Mouse (Mus musculus) CD4-positive, CD25-positive, alpha-beta regulatory T cell, adult 2 months (primary cell): Measurements from ENCODE around the gene Klf12.
A peak's percentile ranks its signal among the peaks of the same experiment; 100 is the strongest.

Experiments
- DNase-seq: peaks from one replicate; pipeline ENCODE4 v3.0.0-alpha.2; 2012; ENCODE audit warnings: low read depth, low spot score

Klf12 gene

GRCm38 (mm10) chr14:100235746-100236145 lies 48.7 kb downstream of the Klf12 start:
- no peak for DNase-seq

DNA sequence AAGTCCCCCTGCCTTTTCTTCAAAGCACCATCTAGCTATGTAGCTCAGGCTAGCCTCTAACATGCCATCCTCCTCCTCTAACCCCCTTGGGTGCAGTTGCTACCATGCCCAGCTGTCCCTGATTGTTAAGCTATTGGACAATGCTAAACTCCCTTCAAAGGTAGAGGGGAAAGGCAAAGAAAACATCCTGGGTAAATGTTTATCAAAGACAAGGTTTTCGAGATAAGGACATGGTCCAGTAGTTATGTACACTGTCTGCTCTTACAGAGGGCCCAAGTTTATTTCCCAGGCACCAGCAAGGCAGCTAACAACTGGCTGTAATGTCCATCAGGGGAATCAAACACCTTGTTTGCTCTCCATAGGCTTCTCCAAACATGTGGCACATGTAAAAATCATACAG lies 53.1 kb downstream of the Klf12 start:
- no peak for DNase-seq

GRCm38 (mm10) chr14:100228120-100228519 lies 56.4 kb downstream of the Klf12 start:
- no peak for DNase-seq

GRCm38 (mm10) chr14:100227717-100228116 lies 56.8 kb downstream of the Klf12 start:
- no peak for DNase-seq

DNA sequence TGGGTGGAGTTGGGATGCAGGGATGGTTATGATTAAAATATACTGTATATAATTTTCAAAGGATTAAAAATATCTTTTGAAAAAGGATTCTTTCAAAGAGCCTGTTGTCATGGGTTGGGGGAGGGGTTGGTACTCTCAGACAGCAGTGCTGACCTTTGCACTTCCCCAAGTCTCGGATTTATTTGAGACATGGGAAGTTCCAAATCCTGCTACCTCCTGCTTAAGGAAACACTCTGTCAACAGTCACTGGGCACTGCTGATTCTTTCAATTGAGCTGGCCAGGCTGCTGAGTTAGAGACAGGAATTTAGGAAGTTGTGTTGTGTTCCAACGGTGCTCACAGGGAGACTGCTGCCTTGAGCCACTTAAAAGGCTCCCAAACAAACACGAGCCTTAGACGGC lies 60.3 kb downstream of the Klf12 start:
- no peak for DNase-seq

GRCm38 (mm10) chr14:100222260-100222659 lies 62.2 kb downstream of the Klf12 start:
- DNase-seq = no peak

- no peak for DNase-seq
Observed at GRCm38 (mm10) chr14:100215213-100215785, 69.2 kb downstream of the Klf12 start.

DNA sequence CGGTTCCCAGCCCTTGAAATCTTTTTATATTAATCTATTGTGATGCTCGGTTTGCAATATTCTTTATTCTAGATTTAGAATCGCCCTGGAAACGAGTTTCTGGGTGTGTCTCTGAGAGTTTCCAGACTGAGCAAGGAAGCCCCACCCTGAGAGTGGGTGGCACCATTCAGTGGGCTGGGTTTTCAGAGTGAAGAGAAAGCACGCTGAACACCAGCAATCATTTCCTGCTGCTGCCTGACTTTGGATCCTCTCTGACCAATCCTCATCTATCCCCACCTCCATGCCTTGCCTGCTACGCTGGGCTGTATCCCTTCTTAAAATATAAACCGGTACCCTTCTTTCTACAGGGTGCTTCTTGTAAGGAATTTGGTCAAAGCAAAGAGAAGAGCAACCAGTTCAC lies 71.4 kb downstream of the Klf12 start:
- peak; percentile 56 for DNase-seq

GRCm38 (mm10) chr14:100211826-100212117 lies 72.7 kb downstream of the Klf12 start:
- no peak for DNase-seq

DNA sequence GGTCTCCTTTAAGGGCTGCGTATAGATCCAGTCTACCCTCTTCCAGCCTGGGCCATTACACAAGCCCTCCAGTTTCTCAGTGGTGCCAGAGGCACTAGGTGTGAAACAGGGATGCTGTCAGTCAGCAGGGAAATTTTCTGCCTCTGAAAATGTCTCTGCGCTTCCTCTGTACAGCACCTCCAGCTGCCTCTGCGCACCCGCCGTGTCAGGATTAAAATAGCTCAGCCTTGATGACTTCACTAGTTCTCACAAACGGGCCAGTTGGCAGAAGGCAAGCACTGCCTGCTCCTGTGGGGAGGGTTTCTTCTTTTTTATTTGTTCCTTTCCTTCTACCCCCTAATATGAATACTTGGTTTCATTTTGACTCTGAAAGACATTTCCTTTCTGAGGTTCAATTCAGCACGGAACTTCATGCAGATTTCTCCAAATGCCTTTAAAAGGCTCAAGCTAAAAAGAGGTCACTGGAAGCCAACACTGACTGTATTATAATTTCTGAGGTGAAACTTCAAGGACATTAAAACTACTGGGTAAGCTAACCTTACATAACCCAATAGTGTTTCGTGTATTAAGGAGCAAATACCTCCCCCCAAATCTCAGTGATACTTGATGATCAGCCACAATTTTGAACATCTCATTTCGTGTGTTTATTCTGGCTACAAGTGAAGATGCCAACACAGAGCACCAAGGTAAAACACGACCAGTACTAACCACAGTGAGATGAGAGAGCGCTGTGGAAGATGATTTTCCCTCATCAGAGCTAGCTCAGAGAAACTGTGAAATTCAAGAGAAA lies 73.2 kb downstream of the Klf12 start:
- peak; percentile 62 for DNase-seq

- DNase-seq = peak; percentile 48
Observed at GRCm38 (mm10) chr14:100209814-100210419, 74.6 kb downstream of the Klf12 start.

GRCm38 (mm10) chr14:100207081-100207480 lies 77.4 kb downstream of the Klf12 start:
- DNase-seq = no peak

DNA sequence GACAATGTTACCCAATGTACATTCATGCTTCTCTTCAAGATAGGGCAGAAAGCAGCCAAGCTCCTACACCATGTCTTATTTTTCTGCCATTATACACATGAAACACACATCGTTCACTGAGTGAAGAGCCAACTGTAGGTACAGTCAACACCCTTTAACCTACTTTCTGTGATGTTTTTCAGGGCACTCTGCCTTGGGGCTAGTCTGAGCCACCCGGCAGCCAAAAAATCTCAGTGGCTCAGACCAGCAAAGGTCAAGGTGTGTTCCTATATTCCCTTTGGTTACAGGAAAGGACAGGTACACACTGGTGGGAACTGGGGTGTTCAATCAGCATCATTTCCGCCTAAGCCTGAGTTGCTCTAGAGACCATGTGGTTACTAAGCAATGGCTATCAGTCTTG lies 78.3 kb downstream of the Klf12 start:
- DNase-seq = no peak

- DNase-seq = no peak
Observed at GRCm38 (mm10) chr14:100200058-100200688, 84.3 kb downstream of the Klf12 start.

DNA sequence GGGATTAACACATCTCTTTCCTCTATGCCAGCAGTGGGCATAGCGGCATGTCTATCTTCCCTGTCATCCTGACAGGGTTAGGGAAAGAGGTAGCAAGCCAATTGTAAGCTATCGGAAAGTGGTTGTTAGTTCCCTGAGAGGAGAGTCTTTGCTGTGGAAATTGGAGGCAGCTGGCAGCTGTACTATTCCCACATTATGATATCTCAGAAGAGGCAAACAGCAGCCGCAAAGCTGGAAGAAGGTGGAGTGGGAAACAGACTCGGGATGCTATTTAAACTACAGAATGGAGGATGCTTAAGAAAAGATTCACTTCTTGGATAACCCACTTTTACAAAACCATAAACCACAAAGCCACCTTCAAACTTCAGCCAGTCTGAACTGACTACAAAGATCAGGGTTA lies 85.8 kb downstream of the Klf12 start:
- DNase-seq = no peak

- DNase-seq = no peak
Observed at GRCm38 (mm10) chr14:100197199-100197598, 87.3 kb downstream of the Klf12 start.

GRCm38 (mm10) chr14:100189490-100190197 lies 94.8 kb downstream of the Klf12 start:
- DNase-seq = no peak

DNA sequence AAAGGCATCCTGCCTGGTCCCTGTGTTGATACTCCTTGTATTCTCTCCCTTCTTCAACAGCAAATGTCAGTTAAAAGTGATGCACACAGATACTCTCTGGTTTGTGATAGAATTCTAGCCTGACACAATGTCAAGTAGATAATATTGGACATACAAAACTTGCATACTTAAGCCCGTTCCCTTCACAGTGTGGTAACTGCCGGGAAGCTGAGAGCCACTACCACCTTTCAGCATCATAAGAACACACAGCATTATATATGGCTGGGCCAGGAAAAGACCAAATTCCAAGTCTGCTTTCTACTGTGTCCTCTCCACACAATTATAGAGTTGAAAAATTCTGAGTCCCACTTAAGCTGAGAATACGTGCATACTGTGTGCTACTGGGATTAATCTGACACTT lies 97.1 kb downstream of the Klf12 start:
- DNase-seq = no peak

DNA sequence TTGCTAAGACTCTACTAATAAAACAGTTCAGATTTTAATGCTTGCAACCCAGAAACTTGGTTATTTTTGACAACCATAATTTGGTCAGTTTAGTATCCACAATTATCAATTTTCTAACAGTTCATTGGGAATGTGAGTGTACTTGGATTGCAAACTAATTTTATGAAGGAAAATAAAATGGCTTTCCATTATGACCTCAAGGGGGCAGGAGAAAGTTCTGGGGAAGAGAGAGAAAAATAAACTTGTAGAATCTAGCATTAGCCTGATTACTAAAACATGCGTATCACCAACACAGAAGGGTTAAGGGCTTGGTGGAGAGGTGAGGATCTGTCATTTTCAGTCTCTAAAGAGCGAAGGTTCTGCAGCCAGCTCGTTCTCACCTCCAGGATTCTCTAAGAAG lies 106.7 kb downstream of the Klf12 start:
- no peak for DNase-seq

- DNase-seq = no peak
Observed at GRCm38 (mm10) chr14:100165075-100165474, 119.4 kb downstream of the Klf12 start.

DNA sequence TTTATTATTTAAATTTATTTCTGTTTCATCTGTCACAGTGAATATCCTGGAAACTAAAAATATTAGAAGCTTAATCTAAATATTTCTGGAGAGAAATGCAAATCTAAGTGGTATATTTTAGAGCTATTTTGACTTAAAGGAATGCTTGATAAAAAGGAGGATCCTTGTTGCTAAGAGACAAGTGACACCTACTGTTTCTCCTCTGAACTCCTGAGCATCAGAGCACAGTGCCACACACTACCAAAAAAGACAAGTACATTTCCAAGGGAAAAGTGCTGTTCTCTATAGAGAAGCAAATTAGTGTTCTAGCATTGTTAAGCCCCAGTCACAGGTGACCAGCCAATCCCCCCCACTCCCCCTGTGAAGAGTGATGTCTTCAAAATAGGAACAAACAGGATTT lies 127.8 kb downstream of the Klf12 start:
- no peak for DNase-seq

DNA sequence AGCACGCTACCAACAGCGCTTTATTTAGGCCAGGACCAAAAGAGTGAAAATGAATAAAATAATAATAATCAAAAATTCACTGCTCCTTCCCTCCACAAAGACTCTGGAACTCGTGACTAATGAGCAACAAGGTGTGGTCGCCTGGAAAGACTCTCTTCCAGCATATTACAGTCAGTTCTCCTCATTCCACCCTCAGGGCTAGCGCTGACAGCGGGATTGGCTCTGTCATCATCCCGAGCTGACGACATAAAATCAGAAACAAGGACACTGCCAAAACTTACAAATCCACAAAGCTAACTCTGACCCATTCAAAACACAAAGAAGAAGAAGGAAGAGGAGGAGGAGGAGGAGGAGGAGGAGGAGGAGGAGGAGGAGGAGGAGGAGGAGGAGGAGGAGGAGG lies 136.8 kb downstream of the Klf12 start:
- no peak for DNase-seq
